Mouse (Mus musculus) heart, postnatal 4 days (tissue): ENCODE results near the gene 6430571L13Rik. TPM values are rescaled to one million over a fixed set of nuclear protein-coding genes. Genes with fewer than 3 reads are reported as not detected.
A peak's percentile ranks its signal among the peaks of the same experiment; 100 is the strongest.
"Not testable (repeated sequence)": the region's sequence is repeated elsewhere in the genome, so short reads cannot be mapped to it uniquely, and the experiment has no call there.

ENCODE experiments used
- DNase-seq: peaks from one replicate; pipeline ENCODE4 v3.0.0; 2021
- total RNA-seq, 2 experiments: library from RNA; stranded (reverse); gene quantifications; 2 replicates each; pipeline ENCODE4 v1.2.3; 2021

The 6430571L13Rik gene
- 1 to 10 TPM; 4.6 to 5.8 TPM for total RNA-seq

DNA sequence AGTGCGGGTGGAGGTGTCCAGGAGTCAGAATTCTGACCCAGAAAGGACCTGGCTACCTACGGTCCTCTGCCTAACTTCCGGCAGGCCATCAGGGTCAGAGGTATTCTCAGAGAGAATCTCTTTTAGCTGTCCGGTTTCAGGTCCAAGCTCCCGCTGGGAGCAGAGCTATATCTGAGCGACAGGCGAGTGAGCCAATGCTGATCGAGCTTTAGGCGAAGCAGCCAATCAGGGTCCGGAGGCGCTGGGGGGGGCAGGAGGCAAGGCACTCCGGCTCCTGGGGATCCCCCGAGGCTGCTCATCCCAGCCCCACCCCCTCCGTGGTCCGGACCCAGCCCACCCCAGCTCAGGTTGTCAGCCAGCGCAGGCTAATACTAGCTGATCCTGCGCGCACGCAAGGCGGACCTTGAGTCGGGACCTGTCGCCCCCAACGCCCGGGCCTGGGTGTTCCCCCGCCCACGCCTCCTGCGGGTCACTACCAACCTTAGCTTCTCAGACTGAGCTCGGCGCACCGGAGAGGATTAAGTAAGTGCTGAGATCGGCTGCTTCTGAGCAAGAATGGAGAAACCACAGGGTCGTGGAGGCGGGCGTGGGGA lies at the start of gene 6430571L13Rik:
Gene 6430571L13Rik, plus strand, starts transcription at position 336 of the 593 bp plus-strand sequence.
- DNase-seq, result peak; percentile 96

DNA sequence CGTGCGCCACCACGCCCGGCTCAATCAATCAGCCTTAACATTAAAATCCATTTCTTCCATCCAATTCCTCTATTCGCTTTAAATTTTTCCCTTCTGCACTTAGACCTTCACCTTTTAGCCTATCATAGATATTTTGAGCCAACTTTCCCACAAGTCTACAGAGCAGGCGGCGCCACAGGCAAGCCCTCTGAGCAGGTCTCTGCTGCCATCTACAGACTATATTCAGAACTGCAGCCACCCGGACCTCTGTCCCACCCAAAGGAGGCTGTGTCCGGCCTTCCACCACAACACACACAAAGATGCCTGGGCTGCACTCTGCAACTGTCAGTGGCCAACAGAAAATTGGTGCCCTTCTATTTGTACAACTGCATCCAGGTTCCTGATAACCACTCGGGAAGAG lies 49.5 kb upstream of the 6430571L13Rik start:
- peak; percentile 94 for DNase-seq

DNA sequence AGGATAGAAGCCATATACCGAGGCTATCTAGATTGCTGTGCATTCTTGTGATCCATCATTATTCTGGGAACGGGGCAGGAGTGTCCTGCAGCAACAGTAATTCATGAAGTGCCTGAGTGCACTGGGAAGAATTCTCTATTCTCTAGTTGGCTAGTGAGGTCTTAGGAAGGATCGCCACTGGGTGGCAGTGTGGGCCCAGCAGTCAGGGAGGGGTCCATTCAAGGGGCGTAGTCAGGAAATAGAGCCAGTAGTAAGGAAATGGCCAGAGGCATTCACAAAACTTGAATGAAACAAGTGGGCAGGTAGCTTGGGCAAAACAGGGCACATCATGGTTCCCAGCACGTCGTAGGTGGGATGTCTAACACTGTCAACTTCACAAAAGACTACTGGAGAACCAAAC lies 46.2 kb upstream of the 6430571L13Rik start:
- DNase-seq, result peak; percentile 93

DNA sequence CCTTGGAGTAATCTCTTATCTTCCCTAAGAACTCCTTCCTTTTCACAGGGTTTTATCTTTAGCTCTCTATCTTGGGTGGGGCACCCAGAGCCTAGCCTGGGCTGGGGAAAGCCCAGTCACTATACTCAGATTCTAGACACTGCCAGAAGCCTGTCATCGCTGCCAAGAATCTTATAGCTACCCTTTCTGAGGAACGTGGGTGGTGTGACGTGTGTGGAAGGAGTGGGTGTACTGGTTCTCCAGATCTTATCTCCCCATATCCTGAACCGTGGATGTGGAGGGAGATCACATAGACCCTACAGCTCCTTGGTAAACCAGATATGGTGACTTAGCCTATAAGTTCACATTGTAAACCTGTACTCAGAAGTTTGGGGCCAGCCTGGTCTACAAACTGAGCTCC lies 44.8 kb upstream of the 6430571L13Rik start:
- DNase-seq, result no peak

DNA sequence AAGGTAGTCTGAATTCAATTTTAAA lies 44.6 kb upstream of the 6430571L13Rik start, which contains the start of gene Cish:
Gene Cish, plus strand, starts transcription at position 11 of the 25 bp plus-strand sequence.
- DNase-seq, result no peak

DNA sequence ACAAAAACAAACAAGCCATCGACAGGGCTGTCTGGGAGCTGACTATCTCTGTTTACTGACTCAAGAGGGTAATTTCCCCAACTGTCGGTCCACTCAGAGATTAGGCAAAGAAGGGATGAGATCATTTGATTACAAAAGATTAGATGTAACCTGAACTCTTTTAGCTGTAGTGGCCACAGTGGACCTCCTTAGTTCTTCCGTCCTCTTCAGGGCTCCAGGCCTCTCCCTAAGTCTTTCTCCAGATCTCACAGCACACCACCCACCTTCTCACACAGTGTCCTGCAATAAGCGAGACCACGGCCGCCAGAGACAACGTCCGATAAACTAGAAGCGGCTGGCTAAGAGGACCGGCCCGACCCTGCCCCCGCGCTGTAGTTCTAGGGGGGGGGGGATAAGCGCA lies 44.4 kb upstream of the 6430571L13Rik start:
- DNase-seq, result no peak

DNA sequence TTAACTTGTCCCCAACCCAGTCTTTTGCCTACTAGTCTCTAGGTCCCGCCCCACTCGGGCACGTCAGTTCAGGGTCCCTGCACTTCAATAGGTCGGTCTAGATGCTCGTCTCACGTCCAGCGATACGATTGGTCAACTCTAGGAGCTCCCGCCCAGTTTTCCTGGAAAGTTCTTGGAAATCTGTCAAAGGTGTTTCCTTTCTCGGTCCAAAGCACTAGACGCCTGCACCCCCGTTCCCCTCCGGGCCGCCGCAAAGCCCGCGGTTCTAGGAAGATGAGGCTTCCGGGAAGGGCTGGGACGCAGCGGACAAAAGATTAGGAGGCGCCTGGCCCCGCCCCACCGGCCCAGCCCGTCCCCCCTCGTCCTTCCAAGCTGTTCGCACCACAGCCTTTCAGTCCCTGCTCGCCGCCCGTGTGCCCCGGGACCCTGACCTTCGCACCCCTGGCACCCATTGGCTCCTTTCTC lies 43.9 kb upstream of the 6430571L13Rik start:
- DNase-seq, result peak; percentile 97

DNA sequence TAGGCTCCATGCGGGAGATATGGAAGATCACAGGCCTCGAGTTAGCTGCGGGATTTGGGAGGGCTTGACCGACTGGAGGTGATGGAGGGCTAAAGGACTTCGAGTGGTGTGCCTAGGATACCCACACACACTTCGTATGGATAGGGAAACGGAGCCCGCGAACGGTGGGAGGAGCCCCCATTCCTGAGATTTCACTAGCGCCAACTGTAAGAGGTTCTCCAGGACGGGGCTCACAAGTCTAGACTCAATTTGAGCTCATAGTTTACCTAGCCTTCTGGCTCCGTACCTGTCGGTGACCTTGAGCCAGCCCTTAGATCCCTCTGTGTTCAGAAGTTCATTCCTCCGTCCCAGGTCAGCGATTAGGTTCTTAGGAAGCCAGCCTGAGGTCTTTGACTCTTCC lies 43.3 kb upstream of the 6430571L13Rik start:
- no peak for DNase-seq

DNA sequence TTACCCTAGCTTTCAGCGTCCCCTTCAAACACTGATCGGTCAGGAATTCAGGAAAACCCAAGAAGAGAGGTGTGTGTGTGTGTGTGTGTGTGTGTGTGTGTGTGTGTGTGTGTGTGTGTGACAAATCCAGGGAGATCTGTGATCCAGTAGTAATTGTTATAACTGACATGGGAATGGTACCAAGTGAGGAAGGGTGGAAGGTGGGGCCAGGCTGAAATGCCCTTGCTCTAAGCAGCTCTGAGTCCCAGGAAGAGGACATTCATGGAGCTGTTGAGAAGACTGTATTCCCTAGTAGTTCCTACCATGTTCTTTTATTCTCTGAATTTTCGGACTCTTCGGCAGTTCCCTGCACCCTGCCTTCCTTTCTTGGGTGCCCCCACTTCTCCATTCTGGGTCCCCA lies 42.7 kb upstream of the 6430571L13Rik start:
- peak; percentile 31 for DNase-seq

DNA sequence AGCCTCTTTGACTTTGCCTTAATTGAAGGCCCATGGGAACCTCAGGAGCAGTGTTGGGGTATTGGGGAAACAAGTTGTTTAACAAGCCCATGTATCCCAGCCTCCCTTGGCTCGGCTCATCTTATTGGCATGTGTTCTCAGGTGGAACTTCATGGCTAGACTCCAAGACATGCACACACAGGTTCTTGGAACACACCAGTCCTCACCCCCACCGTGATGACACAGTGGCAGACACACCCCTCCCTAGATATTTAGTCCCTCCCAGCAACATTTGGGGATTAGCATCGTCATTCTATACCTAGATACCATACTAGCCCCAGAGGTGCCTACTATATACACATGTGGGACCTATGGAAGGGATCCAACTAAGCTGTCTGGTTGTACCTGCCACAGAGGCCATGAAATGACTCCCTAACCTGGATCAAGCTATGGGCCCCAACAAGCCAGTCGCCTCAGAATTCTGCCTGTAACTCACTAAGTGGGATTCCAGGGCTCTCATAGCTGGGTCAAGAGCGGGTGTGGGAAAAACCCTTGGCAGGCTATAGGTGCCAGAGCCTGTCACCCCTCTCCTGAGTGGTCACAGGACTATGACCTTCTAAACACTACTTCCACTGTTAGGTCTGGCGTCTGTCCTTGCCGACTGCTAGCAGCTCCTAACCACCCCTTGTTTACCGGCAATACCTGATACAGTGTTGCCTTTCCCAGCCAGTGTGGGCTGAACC lies 42.2 kb upstream of the 6430571L13Rik start:
- DNase-seq, result peak; percentile 65

DNA sequence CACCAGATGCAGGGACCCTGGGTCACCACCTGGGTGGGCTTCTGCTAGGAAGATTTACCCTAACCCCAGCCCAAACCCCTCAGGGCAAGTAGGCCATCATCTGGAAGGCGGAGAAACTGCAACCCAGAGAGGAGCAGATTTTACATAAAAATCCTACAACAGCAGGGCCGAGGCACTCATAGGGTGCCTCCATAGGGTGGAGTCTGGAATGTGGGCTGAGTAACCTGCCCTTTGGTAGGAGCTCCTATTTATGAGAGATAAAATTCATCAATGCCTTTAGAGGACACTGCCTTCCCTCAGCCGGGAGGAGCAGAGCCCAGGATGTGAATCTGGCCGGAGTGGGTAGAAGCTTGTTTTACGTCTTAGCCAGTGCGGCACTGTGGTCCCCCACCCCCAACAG lies 41.5 kb upstream of the 6430571L13Rik start:
- DNase-seq, result no peak

DNA sequence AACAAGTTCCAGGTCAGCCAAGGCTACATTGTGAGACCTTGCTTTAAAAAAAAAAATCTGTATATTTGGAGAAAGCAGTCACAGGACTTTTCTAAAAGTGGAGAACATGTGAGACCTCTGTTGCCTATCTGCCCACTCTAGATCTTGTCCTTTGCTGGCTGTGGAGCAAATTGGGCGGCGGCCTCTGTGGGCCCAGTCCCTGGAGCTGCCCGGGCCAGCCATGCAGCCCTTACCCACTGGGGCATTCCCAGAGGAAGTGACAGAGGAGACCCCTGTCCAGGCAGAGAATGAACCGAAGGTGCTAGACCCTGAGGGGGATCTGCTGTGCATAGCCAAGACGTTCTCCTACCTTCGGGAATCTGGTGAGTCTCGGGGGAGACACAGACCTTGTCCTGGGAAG lies 40.6 kb upstream of the 6430571L13Rik start:
- DNase-seq, result no peak

DNA sequence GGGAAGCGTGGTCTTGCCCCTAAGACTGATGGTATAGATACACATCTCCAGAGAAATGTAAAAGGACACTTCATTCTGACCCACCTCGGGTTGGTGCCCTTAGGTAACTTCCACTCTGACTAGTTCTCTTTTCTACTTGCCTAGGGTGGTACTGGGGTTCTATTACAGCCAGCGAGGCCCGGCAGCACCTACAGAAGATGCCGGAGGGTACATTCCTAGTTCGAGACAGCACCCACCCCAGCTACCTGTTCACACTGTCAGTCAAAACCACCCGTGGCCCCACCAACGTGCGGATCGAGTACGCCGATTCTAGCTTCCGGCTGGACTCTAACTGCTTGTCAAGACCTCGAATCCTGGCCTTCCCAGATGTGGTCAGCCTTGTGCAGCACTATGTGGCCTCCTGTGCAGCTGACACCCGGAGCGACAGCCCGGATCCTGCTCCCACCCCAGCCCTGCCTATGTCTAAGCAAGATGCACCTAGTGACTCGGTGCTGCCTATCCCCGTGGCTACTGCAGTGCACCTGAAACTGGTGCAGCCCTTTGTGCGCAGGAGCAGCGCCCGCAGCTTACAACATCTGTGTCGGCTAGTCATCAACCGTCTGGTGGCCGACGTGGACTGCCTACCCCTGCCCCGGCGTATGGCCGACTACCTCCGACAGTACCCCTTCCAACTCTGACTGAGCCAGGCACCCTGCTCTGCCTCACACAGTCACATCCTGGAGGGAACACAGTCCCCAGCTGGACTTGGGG lies 40.0 kb upstream of the 6430571L13Rik start:
- no peak for DNase-seq

DNA sequence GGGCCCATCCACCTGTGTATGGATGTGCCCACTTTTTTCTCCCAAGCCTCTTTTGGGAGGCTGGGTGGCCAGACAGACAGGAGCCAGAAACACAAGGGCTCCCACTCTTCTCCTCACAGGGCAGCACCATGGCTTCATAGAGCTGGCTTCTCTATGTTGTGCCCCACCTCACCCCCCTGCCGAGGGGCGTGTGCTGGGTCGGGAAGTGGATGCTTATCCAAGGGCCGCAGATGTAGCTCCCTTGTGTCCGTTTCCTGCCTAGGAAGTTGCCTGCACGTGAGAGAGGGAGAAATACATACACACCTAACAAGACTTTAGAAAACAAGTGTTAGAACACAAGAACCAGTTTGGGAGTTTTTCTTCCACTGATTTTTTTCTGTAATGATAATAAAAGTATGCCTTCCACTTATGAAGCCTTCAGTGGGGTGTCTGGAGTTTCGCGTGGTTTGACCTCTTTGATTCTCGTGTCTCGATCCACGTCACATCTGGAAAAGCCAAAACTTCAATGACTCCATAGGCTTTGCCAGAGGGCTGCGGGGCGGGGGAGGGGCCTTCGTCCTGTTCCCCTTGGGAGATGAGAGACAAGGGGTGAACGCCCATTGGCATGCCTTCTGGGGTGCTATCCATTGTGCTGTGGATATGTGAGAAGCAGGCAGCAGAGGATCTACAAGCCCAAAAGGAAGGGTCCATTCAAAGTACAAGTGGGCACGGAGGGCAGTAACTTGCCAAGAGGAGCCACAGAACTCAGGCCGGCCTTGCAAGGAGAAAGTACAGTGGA lies 38.7 kb upstream of the 6430571L13Rik start:
- no peak for DNase-seq

DNA sequence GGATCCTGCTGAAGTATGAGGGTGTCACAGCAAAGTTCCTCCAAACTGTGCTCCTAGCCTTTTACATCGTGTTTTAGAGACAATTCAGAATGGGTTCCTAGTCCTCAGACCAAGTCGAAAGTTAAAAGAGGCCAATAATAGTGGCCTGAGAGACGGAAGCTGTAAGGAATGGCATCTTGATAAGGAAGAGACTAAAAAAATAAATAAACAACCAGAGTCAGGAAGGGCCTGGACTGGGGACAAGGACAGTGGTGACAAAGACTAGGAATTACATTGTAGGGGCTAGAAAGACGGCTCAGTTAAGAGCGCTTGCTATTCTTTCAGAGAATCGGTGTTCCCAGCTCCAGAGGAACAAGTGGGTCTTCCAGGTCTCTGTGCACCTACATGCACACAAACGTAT lies 37.8 kb upstream of the 6430571L13Rik start:
- DNase-seq, result no peak

DNA sequence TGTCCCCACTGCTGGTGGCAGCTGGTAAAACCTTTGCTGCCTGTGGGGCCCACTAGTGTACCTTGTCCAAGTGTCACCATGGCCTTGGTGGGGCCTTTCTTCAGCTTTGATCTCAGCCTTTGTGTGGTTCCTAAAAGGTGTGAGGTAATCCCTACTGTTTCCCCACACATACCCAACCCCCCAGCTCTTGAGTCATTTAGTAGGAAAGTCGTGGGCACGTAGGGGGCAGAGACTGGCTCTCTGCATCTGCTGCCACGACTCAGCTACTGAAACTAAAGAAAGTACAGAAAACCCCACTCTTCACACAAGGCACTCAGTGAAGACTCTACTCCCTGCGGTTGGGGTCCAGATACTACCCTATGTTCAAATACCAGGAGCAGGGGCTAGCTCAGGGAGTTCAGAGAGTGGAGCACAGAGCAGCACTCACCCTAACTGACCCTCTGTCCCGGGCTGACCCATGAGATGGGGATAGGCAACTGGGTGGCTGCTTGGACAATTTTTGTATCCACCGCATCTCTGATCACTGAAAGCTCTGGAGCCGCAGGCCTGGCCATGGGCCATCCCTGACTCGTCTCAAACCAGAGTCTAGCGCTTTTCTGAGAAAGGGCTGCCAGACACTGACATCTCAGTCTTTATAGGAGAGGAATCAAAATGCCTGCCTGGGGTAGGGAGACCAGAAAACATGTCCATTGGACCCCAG lies 37.1 kb upstream of the 6430571L13Rik start:
- DNase-seq, result no peak

DNA sequence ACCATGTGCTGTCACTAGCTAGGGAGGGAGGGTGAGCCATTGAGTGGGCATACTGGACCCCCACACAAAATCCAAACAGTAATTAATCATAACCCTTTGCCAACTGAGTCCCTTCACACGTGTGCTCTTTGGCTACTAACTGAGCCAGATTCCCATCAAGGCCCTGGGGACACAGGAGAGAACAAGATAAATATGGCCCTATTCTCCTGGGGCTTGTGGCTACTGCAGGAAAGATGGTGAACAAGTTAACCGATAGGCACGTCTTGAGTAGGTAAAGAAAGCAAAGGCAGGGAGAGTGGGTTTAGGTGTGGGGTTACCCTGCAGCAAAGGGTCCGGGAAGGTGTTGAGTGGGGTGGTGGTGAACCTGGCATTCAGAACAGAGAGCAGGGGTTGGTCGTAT lies 36.5 kb upstream of the 6430571L13Rik start:
- DNase-seq, result no peak

DNA sequence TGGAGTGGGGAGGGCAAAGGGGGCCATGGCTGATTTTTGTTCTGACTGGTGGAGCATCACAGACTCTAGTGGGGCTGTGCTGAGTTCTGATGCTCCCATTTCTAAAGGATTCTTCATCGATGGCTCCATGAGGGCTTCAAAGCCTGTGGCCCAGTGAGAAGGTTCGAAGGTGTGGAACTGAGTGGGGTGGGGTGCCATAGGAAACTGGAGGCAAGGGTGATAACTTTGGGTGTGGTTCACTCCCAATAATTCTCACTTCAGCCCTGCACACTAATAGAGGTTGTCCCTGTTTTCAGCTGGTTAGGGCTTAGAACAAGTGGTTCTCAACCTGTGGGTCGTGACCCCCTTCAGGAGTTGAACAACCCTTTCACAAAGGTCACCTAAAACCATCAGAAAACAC lies 36.0 kb upstream of the 6430571L13Rik start:
- DNase-seq, result no peak

DNA sequence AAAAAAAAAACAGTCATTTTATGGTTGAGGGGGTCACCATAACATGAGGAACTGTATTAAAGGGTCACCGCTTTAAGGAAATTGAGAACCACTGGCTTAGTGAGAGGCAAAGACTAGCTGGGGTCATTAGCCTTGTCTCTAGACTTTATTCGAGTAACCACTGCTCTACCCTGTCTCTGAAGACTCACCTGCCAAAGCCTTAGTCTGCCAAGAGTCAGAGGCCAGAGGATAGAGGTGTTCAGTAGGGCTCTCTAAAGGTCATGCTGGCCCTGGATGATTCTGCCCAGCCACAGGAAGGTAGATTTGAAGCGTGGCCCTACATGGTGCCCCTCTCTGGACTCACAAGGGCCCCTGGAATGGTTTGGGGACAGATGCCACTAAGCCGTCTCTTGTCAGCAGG lies 35.4 kb upstream of the 6430571L13Rik start:
- no peak for DNase-seq

DNA sequence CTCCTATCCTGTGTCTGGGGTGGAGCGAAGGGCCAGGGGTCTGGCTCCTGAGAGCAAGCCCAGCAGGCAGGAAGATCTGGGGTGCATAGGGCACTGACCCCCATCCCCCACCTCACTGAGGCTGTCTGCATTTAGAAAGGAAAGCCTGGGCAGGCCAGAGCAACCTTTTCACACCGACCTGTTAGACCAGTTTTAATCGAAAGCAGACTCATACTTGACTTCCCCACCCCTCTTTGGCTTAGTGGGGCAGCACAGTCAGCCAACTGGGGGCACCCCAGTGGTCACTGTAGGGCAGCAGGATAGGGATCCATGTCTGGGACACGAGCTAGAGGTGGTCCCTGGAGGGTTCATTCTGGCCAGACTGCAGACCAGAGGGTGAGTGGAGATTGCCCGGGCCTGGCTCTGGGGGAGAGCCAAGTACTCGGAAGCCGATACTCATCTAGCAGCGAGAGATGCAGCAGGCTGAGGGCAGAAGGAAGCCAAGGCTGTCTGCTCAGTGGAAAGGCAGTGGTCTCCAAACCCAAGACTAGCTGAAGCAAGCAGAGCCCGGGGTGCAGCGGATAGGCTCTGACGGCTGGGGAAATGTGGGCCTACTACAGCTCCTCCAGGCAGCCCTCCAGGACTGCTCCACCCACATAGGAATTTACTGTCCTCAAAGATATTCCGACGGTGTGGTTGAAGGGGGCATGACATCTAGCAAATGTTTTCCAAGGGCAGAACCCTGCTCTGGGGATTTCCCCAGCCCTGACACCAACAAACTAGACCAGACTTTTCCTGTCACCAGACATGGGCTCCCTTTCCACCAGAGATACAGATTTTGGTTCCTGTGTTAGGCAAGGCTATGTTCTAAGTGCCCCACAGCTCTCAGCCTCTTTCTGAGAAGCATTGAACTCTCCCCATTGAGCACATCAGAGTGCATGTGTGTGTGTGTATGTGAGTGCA lies 34.5 kb upstream of the 6430571L13Rik start:
- no peak for DNase-seq

DNA sequence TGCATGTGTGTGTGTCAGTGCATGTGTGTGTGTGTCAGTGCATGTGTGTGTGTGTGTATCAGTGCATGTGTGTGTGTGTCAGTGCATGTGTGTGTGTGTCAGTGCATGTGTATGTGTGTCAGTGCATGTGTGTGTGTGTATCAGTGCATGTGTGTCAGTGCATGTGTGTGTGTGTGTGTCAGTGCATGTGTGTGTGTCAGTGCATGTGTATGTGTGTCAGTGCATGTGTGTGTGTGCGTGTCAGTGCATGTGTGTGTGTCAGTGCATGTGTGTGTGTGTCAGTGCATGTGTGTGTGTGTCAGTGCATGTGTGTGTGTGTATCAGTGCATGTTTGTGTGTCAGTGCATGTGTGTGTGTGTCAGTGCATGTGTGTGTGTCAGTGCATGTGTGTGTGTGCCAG lies 33.7 kb upstream of the 6430571L13Rik start:
- not testable (repeated sequence) for DNase-seq
